Mouse (Mus musculus) lung, adult 18-20 months (tissue): ENCODE results near the gene Lrmda.

ENCODE experiments used
- DNase-seq, 2 experiments: peaks; one replicate each; pipeline ENCODE4 v3.0.0; 2022; ENCODE audit warnings: mixed read lengths in 2 of 2

The Lrmda gene

GRCm38 (mm10) chr14:22046262-22046856 is 26.8 kb downstream of the Lrmda start:
- DNase-seq: no peak

GRCm38 (mm10) chr14:22048068-22048899 is 28.8 kb downstream of the Lrmda start:
- DNase-seq: no peak

- no peak for DNase-seq
Measured at GRCm38 (mm10) chr14:22048900-22049199, 29.3 kb downstream of the Lrmda start.

GRCm38 (mm10) chr14:22049282-22049681 is 29.8 kb downstream of the Lrmda start:
- DNase-seq: no peak

GRCm38 (mm10) chr14:22051941-22052664 is 32.6 kb downstream of the Lrmda start:
- DNase-seq: peak in 1 of 2 experiments; percentile 22

- peak in 1 of 2 experiments; percentile 25 for DNase-seq
Measured at GRCm38 (mm10) chr14:22055630-22056029, 36.1 kb downstream of the Lrmda start.

GRCm38 (mm10) chr14:22056246-22056645 is 36.7 kb downstream of the Lrmda start:
- no peak for DNase-seq

- DNase-seq: no peak
Measured at GRCm38 (mm10) chr14:22058729-22059128, 39.2 kb downstream of the Lrmda start.

- no peak for DNase-seq
Measured at GRCm38 (mm10) chr14:22059348-22059861, 39.9 kb downstream of the Lrmda start.

- DNase-seq: no peak
Measured at GRCm38 (mm10) chr14:22060787-22061186, 41.3 kb downstream of the Lrmda start.

- DNase-seq: no peak
Measured at GRCm38 (mm10) chr14:22062117-22062855, 42.8 kb downstream of the Lrmda start.

GRCm38 (mm10) chr14:22069169-22069568 is 49.7 kb downstream of the Lrmda start:
- DNase-seq: no peak

- DNase-seq: no peak
Measured at GRCm38 (mm10) chr14:22073385-22073784, 53.9 kb downstream of the Lrmda start.

GRCm38 (mm10) chr14:22074229-22074628 is 54.7 kb downstream of the Lrmda start:
- DNase-seq: no peak

GRCm38 (mm10) chr14:22083931-22084330 is 64.4 kb downstream of the Lrmda start:
- DNase-seq: no peak

GRCm38 (mm10) chr14:22085411-22085810 is 65.9 kb downstream of the Lrmda start:
- DNase-seq: no peak

- no peak for DNase-seq
Measured at GRCm38 (mm10) chr14:22088604-22089003, 69.1 kb downstream of the Lrmda start.

- DNase-seq: no peak
Measured at GRCm38 (mm10) chr14:22089331-22089730, 69.8 kb downstream of the Lrmda start.

GRCm38 (mm10) chr14:22089866-22090470 is 70.5 kb downstream of the Lrmda start:
- DNase-seq: peak; percentile 37 to 60

- no peak for DNase-seq
Measured at GRCm38 (mm10) chr14:22090778-22091211, 71.3 kb downstream of the Lrmda start.

- DNase-seq: no peak
Measured at GRCm38 (mm10) chr14:22091306-22091705, 71.8 kb downstream of the Lrmda start.

- DNase-seq: no peak
Measured at GRCm38 (mm10) chr14:22093124-22093523, 73.6 kb downstream of the Lrmda start.
